Mouse (Mus musculus): ENCODE results near the gene Cd2bp2. TPM values are rescaled to one million over a fixed set of nuclear protein-coding genes. Genes with fewer than 3 reads are reported as not detected.
A peak's percentile ranks its signal among the peaks of the same experiment; 100 is the strongest.

The Cd2bp2 gene
- total and polyA plus RNA-seq, 2 experiments: 11.8 to 12.4 TPM

GRCm38 (mm10) chr7:127228615-127229303 lies 32.9 kb upstream of the Cd2bp2 start:
- Histone ChIP-seq H3K27me3 (ENCODE audit: control insufficient read depth, insufficient read depth, low read length) (no peaks in the 10 kb centered on the region), H3K36me3 (ENCODE audit: control insufficient read depth, insufficient read depth, low read length) (no peaks in the 10 kb centered on the region), H3K9ac (ENCODE audit: low read depth, low read length) (no peak overlapping the region), H3K27ac (replicated peaks; ENCODE audit: insufficient read depth, low read depth, low read length) (no peak overlapping the region), H3K4me3 (ENCODE audit: insufficient read depth, low read depth, low read length) (no peak overlapping the region), H3K79me2 (ENCODE audit: control insufficient read depth, insufficient read depth, low read length) (peaks cover 4% of the 10 kb centered on the region; the same call in 1 of the 2 replicates), H3K4me1 (ENCODE audit: control insufficient read depth, insufficient read depth, low read length) (peaks cover 8% of the 10 kb centered on the region; the same call in 1 of the 2 replicates)
- DNase-seq (ENCODE audit: extremely low read depth, low read depth, low spot score): peak; percentile 72
- no peak for TF ChIP-seq POLR2A (IDR thresholded peaks at IDR 0.05; ENCODE audit: extremely low read depth, insufficient read depth, low read length)
- TF ChIP-seq CTCF (IDR thresholded peaks at IDR 0.05; ENCODE audit: low read depth, low read length): peak; percentile 87
- 53% methylated on average over 4 of the region's 4 CpGs for WGBS

- Histone ChIP-seq H3K4me1 (ENCODE audit: control insufficient read depth, insufficient read depth, low read length) (no peaks in the 10 kb centered on the region), H3K4me3 (ENCODE audit: insufficient read depth, low read depth, low read length) (no peak overlapping the region), H3K79me2 (ENCODE audit: control insufficient read depth, insufficient read depth, low read length) (no peaks in the 10 kb centered on the region), H3K36me3 (ENCODE audit: control insufficient read depth, insufficient read depth, low read length) (no peaks in the 10 kb centered on the region), H3K9ac (ENCODE audit: low read depth, low read length) (no peak overlapping the region), H3K27ac (replicated peaks; ENCODE audit: insufficient read depth, low read depth, low read length) (no peak overlapping the region), H3K27me3 (ENCODE audit: control insufficient read depth, insufficient read depth, low read length) (no peaks in the 10 kb centered on the region)
- no peak for DNase-seq (ENCODE audit: extremely low read depth, low read depth, low spot score)
- TF ChIP-seq POLR2A (IDR thresholded peaks at IDR 0.05; ENCODE audit: extremely low read depth, insufficient read depth, low read length): no peak
- TF ChIP-seq CTCF (IDR thresholded peaks at IDR 0.05; ENCODE audit: low read depth, low read length): no peak
- WGBS: 91% methylated on average over 11 of the region's 11 CpGs
These were observed 29.5 kb upstream of the Cd2bp2 start for GRCm38 (mm10) chr7:127225147-127225995.

GRCm38 (mm10) chr7:127224616-127225015 lies 28.8 kb upstream of the Cd2bp2 start:
- Histone ChIP-seq H3K9ac (ENCODE audit: low read depth, low read length) (no peak overlapping the region), H3K27me3 (ENCODE audit: control insufficient read depth, insufficient read depth, low read length) (no peaks in the 10 kb centered on the region), H3K36me3 (ENCODE audit: control insufficient read depth, insufficient read depth, low read length) (no peaks in the 10 kb centered on the region), H3K27ac (replicated peaks; ENCODE audit: insufficient read depth, low read depth, low read length) (no peak overlapping the region), H3K79me2 (ENCODE audit: control insufficient read depth, insufficient read depth, low read length) (no peaks in the 10 kb centered on the region), H3K4me3 (ENCODE audit: insufficient read depth, low read depth, low read length) (no peak overlapping the region), H3K4me1 (ENCODE audit: control insufficient read depth, insufficient read depth, low read length) (no peaks in the 10 kb centered on the region)
- 92% methylated on average over 6 of the region's 6 CpGs for WGBS
- no peak for TF ChIP-seq CTCF (IDR thresholded peaks at IDR 0.05; ENCODE audit: low read depth, low read length)
- TF ChIP-seq POLR2A (IDR thresholded peaks at IDR 0.05; ENCODE audit: extremely low read depth, insufficient read depth, low read length): no peak
- DNase-seq (ENCODE audit: extremely low read depth, low read depth, low spot score): no peak

- H3K4me3 ChIP-seq (ENCODE audit: insufficient read depth, low read depth, low read length): no peak overlapping the region
- no peaks in the 10 kb centered on the region for H3K79me2 ChIP-seq (ENCODE audit: control insufficient read depth, insufficient read depth, low read length)
- H3K27ac ChIP-seq (replicated peaks; ENCODE audit: insufficient read depth, low read depth, low read length): no peak overlapping the region
- DNase-seq (ENCODE audit: extremely low read depth, low read depth, low spot score): no peak
- H3K9ac ChIP-seq (ENCODE audit: low read depth, low read length): no peak overlapping the region
- TF ChIP-seq CTCF (IDR thresholded peaks at IDR 0.05; ENCODE audit: low read depth, low read length): no peak
- no peak for TF ChIP-seq POLR2A (IDR thresholded peaks at IDR 0.05; ENCODE audit: extremely low read depth, insufficient read depth, low read length)
- H3K36me3 ChIP-seq (ENCODE audit: control insufficient read depth, insufficient read depth, low read length): no peaks in the 10 kb centered on the region
- H3K27me3 ChIP-seq (ENCODE audit: control insufficient read depth, insufficient read depth, low read length): no peaks in the 10 kb centered on the region
- 77% methylated on average over 6 of the region's 6 CpGs for WGBS
- H3K4me1 ChIP-seq (ENCODE audit: control insufficient read depth, insufficient read depth, low read length): no peaks in the 10 kb centered on the region
These were observed 27.9 kb upstream of the Cd2bp2 start for GRCm38 (mm10) chr7:127223515-127224478.

- no peaks in the 10 kb centered on the region for H3K36me3 ChIP-seq (ENCODE audit: control insufficient read depth, insufficient read depth, low read length)
- H3K4me3 ChIP-seq (ENCODE audit: insufficient read depth, low read depth, low read length): no peak overlapping the region
- no peak overlapping the region for H3K9ac ChIP-seq (ENCODE audit: low read depth, low read length)
- no peaks in the 10 kb centered on the region for H3K79me2 ChIP-seq (ENCODE audit: control insufficient read depth, insufficient read depth, low read length)
- H3K27me3 ChIP-seq (ENCODE audit: control insufficient read depth, insufficient read depth, low read length): no peaks in the 10 kb centered on the region
- 97% methylated on average over 3 of the region's 3 CpGs for WGBS
- no peak overlapping the region for H3K27ac ChIP-seq (replicated peaks; ENCODE audit: insufficient read depth, low read depth, low read length)
- TF ChIP-seq POLR2A (IDR thresholded peaks at IDR 0.05; ENCODE audit: extremely low read depth, insufficient read depth, low read length) (no peak), CTCF (IDR thresholded peaks at IDR 0.05; ENCODE audit: low read depth, low read length) (no peak)
- no peaks in the 10 kb centered on the region for H3K4me1 ChIP-seq (ENCODE audit: control insufficient read depth, insufficient read depth, low read length)
- DNase-seq (ENCODE audit: extremely low read depth, low read depth, low spot score): no peak
These were observed 27.3 kb upstream of the Cd2bp2 start for GRCm38 (mm10) chr7:127223106-127223505.
